Mouse (Mus musculus) erythroblast, adult 5-6 weeks (primary cell): ENCODE measurements around the gene Nrarp. TPM values are rescaled to one million over a fixed set of nuclear protein-coding genes. Genes with fewer than 3 reads are reported as not detected.
A peak's percentile ranks its signal among the peaks of the same experiment; 100 is the strongest.

Experiments
- ATAC-seq: replicated peaks from 2 replicates; pipeline ENCODE4 v1.8.0; 2016; ENCODE audit warnings: moderate number of reproducible peaks, mild to moderate bottlenecking, moderate TSS enrichment, inconsistent platforms; ENCODE audit not compliant: poor library complexity, low FRiP score, severe bottlenecking
- total RNA-seq, 2 experiments: library from RNA; stranded (forward) in 1 of 2; stranded (reverse) in 1 of 2; fragments of 150-400 nt in 1 of 2; fragments of 200-764, 138-1000 nt in 1 of 2; gene quantifications; 2 replicates each; pipeline versions ENCODE4 v1.2.3 to v1.2.4; 2015 to 2017; ENCODE audit warnings: low replicate concordance in 2 of 2

The Nrarp gene
- total RNA-seq, 2 experiments from 2014 or later: 0.51 TPM; not detected in 1

DNA sequence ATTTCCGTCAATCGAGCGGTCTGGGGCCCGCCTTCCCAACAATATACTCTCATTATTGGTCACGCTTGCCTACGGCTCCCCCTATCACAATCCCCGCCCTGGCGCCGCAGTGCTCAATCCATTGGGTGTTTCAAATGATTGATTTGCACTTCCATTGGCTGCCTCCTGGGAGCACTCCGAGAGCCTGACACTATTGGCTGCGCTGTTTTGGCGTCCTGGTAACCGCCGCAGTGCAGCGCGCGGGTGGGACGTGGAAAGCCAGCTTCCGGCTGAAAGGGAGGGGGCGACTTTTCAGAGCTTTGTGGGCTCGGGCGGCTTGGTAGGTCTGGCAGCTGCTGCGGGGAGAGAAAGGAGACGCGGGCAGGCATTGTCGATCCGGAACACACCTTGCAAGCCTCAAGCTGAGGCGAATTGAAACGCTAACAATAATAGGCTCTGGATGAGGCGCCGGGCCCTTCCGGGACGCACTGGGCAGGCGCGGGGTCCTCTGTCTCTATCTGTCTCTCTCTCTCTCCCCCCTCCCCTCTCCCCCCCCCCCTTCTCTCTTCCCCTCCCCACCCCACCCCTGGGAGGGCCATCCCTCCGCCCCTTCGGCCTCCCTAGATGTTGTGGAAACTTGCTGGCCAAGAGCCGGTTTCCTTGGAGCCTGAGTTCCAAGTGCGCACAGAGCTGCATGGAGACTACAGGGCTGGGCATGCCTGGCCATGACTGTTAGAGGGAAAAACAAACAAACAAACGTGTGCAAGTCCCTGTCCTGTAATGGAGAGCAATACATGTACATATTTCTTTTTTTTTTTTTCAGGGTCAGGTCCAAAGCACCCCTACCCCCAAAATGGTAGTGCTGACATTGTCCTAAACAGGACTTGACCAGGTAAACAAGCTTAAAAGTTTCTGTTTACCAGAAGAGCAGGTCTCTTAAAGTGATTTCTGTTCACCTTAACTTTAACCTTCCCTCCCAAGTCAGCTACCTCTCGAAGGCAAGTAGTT is 44.5 kb downstream of the Nrarp start:
- ATAC-seq: peak; percentile 77

DNA sequence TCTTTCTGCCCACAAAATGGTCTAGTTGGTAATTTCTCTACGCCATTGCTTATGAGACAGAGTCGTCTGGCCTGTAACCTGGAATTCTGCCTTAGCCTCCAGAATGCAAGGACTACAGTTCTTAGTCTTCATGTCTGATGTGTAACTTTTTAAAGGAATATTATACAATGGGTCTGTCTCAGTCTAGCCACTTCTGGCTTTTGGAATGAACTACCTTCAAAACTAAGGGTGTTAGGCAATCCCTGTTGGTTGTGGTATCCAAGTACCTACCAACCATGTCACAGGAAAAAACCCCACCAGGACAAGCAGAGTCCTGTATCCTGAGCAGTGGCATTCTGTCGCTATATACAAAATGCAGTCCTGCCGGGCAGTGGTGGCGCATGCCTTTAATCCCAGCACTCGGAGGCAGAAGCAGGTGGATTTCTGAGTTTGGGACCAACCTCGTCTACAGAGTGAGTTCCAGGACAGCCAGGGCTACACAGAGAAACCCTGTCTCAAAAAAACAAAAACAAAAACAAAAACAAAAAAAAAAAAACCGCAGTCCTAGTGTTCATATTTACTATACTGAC is 45.3 kb downstream of the Nrarp start:
- ATAC-seq: no peak

DNA sequence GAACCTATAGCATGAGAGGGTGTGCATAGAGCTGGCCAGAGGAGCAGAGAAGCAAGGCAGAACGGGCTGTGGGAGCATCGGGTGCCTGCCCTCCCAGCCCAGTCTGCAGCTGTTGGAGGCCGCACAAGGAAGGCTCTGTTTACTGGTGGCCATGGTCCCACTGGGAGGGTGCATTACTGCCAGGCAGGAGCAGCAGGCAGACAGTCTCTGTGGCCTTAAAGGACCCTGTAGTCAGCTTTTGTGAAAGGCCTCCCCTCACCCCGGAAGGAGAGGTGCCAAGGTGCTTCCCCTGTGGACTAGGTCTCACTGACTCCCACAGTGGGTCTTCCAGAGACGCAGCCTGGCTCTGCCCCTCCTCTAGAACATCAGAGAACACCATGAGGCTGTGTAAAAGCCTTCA is 46.3 kb downstream of the Nrarp start:
- ATAC-seq: no peak

DNA sequence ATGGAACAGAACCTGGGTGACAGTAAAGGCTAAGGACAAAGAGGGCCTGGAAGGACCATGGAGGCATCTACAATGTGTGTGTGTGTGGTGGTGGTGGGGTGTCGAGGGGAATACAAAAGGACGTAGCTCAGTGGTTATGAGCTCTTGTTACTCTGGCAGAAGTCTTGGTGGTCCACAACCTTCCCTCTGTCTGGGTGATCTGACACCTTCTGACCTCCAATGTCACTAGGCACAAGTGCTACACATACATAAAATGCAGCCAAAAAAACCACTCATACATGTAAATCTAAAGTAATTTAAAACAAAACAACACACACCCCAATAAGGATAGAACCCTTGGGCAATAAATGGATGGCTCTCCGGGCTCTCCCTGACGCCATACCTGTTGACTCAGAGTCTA is 46.8 kb downstream of the Nrarp start:
- no peak for ATAC-seq

DNA sequence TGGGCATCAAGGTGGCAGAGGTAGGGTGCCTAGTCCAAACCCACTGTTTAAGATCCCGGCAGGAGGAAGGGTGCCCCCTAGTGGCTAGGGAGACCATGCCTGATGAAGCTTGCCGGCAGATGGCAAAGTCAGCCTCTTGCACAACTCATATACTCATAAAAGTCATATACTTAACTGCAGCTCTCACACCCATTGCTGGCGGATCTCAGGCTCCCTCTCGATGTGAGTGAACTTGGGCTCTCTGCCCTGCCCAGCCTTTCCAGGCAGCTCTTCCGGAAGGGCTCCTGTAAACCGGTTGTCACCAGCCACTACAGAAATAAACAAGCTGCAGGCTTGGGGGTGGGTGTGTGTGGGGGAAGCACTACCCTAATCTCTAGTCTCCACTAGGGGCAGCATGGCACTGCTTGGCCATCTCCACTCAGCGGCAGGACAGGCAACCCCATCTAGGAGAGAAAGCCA is 47.9 kb downstream of the Nrarp start:
- ATAC-seq: peak; percentile 46

DNA sequence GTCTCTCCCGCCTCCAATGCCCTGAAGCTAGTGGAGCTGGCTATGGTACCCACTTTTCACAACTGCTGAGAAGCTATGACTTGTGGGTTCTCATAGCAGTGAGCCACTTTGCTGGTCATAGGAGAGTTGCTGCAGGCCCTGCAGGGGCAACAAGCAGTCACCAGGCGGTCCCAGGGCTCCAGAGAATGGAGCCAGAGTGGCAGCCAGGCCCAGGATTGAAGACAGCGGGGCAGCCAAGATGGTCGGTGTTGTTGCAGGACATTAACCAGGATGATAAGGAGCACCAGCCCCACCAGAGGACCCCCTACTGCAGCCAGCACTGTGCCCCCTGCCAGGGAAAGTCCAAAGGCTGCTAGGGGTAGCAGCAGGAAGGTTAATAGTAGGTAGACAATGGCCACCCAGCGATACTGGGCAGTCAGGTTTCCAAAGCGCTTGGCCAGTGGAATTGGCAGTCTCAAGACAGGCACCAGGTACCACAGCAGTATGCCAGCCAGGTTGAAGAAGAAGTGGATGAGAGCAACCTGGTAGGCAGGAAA is 48.5 kb downstream of the Nrarp start:
- no peak for ATAC-seq

DNA sequence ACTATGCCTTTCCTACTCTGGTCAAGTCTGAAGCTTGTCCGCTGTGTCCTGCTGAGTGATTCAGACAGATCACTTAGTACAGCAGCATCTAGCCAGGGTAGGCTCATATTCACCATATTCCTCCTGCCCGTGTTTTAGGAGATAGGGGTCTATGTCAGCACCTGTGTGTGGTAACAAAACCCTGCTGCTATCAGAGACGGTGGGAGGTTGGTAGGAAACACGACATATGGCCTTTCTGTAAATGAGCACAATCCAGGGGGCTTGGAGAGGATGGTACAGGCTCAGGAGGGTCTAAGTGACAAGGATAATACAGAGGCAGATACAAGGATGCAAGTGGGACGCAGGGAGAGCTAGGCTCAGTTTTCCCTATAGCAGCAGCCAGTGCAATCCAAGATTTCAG is 49.0 kb downstream of the Nrarp start:
- ATAC-seq: no peak

DNA sequence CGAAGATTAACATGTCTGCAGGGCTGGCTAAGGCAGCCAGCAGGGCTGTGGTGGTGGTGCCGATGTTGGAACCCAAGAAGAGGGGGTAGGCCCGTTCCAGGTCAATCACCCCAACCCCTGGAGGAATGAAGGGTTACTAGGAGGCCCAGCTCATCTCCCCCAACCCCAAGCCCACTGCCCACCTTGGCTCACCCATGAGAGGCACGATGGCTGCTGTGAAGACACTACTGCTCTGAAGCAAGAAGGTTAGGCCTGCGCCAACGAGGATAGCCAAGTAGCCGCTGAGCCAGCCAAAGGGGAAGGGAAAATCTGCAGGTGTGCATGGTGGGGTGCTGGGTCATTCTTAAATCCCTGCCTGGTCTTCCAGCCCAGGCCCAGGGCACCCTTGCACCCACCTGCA is 50.0 kb downstream of the Nrarp start:
- no peak for ATAC-seq

DNA sequence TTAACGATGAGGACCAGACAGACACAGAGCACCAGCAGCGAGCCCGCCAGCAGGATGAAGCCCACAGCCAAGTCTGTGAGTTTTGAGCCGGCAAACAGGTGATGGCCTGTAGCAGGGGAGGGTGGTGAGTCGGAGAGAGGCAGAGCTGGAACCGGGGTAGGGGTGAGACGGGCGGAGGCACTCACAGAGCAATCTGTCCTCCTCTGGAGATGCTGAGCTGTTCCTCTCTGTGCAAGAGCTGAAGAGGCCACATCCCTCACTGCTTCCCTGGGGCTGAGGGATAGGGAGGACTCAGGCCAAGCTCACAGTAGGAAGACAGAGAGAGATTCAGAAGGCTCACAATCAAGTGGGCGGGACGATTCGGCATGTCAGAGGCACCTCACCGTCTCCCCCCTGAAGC is 50.5 kb downstream of the Nrarp start:
- no peak for ATAC-seq

Other genes with a start within 250 kb of the Nrarp start
Only the 30 nearest of the 33 such genes appear.
- 1.3 and 2.9 TPM in 2 replicates for gene Zmynd19, start 231.0 kb upstream of the Nrarp start, total RNA-seq (2015; ENCODE audit: low replicate concordance)
- 9.6 and 15.9 TPM in 2 replicates for gene Zmynd19, start 231.0 kb upstream of the Nrarp start, total RNA-seq (2017; ENCODE audit: low replicate concordance)
- 4.2 and 7.1 TPM in 2 replicates for gene Dph7, start 218.4 kb upstream of the Nrarp start, total RNA-seq (2015; ENCODE audit: low replicate concordance)
- gene Dph7, start 218.4 kb upstream of the Nrarp start, total RNA-seq (2017; ENCODE audit: low replicate concordance): 1.5 and 5.0 TPM in 2 replicates
- 17.6 and 33.6 TPM in 2 replicates for gene Mrpl41, start 205.7 kb upstream of the Nrarp start, total RNA-seq (2015; ENCODE audit: low replicate concordance)
- 18.8 and 37.7 TPM in 2 replicates for gene Mrpl41, start 205.7 kb upstream of the Nrarp start, total RNA-seq (2017; ENCODE audit: low replicate concordance)
- gene Pnpla7, start 204.7 kb upstream of the Nrarp start, total RNA-seq (2015; ENCODE audit: low replicate concordance): 24.8 and 46.6 TPM in 2 replicates
- 29.9 and 37.2 TPM in 2 replicates for gene Pnpla7, start 204.7 kb upstream of the Nrarp start, total RNA-seq (2017; ENCODE audit: low replicate concordance)
- gene Nsmf, start 126.4 kb upstream of the Nrarp start, total RNA-seq (2015; ENCODE audit: low replicate concordance): 1.7 and 2.1 TPM in 2 replicates
- gene Nsmf, start 126.4 kb upstream of the Nrarp start, total RNA-seq (2017; ENCODE audit: low replicate concordance): 0.60 and 1.5 TPM in 2 replicates
- gene Entpd8, start 100.5 kb upstream of the Nrarp start, total RNA-seq (2015; ENCODE audit: low replicate concordance): not detected in 2 replicates
- not detected in 2 replicates for gene Entpd8, start 100.5 kb upstream of the Nrarp start, total RNA-seq (2017; ENCODE audit: low replicate concordance)
- not detected in 2 replicates for gene Noxa1, start 85.6 kb upstream of the Nrarp start, total RNA-seq (2015; ENCODE audit: low replicate concordance)
- not detected in 2 replicates for gene Noxa1, start 85.6 kb upstream of the Nrarp start, total RNA-seq (2017; ENCODE audit: low replicate concordance)
- 3.1 and 5.0 TPM in 2 replicates for gene Tor4a, start 16.1 kb downstream of the Nrarp start, total RNA-seq (2015; ENCODE audit: low replicate concordance)
- gene Tor4a, start 16.1 kb downstream of the Nrarp start, total RNA-seq (2017; ENCODE audit: low replicate concordance): 6.7 and 7.4 TPM in 2 replicates
- 0.77 and 6.1 TPM in 2 replicates for gene Nelfb, start 30.7 kb downstream of the Nrarp start, total RNA-seq (2015; ENCODE audit: low replicate concordance)
- gene Nelfb, start 30.7 kb downstream of the Nrarp start, total RNA-seq (2017; ENCODE audit: low replicate concordance): 19.5 and 25.7 TPM in 2 replicates
- not detected in 2 replicates for gene Stpg3, start 33.9 kb downstream of the Nrarp start, total RNA-seq (2015; ENCODE audit: low replicate concordance)
- gene Stpg3, start 33.9 kb downstream of the Nrarp start, total RNA-seq (2017; ENCODE audit: low replicate concordance): 0.34 TPM in 1 of 2 replicates, not detected in the other
- gene Fam166a, start 38.0 kb downstream of the Nrarp start, total RNA-seq (2015; ENCODE audit: low replicate concordance): not detected in 2 replicates
- not detected in 2 replicates for gene Fam166a, start 38.0 kb downstream of the Nrarp start, total RNA-seq (2017; ENCODE audit: low replicate concordance)
- gene Tubb4b, start 43.9 kb downstream of the Nrarp start, total RNA-seq (2015; ENCODE audit: low replicate concordance): 161 and 203 TPM in 2 replicates
- gene Tubb4b, start 43.9 kb downstream of the Nrarp start, total RNA-seq (2017; ENCODE audit: low replicate concordance): 205 and 234 TPM in 2 replicates
- gene Slc34a3, start 53.6 kb downstream of the Nrarp start, total RNA-seq (2015; ENCODE audit: low replicate concordance): not detected in 2 replicates
- gene Slc34a3, start 53.6 kb downstream of the Nrarp start, total RNA-seq (2017; ENCODE audit: low replicate concordance): not detected in 2 replicates
- not detected in 2 replicates for gene Rnf224, start 56.0 kb downstream of the Nrarp start, total RNA-seq (2015; ENCODE audit: low replicate concordance)
- gene Rnf224, start 56.0 kb downstream of the Nrarp start, total RNA-seq (2017; ENCODE audit: low replicate concordance): not detected in 2 replicates
- not detected in 2 replicates for gene Rnf208, start 61.5 kb downstream of the Nrarp start, total RNA-seq (2015; ENCODE audit: low replicate concordance)
- gene Rnf208, start 61.5 kb downstream of the Nrarp start, total RNA-seq (2017; ENCODE audit: low replicate concordance): not detected in 2 replicates
- gene Cysrt1, start 61.7 kb downstream of the Nrarp start, total RNA-seq (2015; ENCODE audit: low replicate concordance): not detected in 2 replicates
- gene Cysrt1, start 61.7 kb downstream of the Nrarp start, total RNA-seq (2017; ENCODE audit: low replicate concordance): not detected in 2 replicates
- 2.1 and 3.3 TPM in 2 replicates for gene AL732309.1, start 66.1 kb downstream of the Nrarp start, total RNA-seq (2015; ENCODE audit: low replicate concordance)
- gene AL732309.1, start 66.1 kb downstream of the Nrarp start, total RNA-seq (2017; ENCODE audit: low replicate concordance): 1.6 TPM in 1 of 2 replicates, not detected in the other
- 2.5 and 8.8 TPM in 2 replicates for gene Tmem203, start 74.7 kb downstream of the Nrarp start, total RNA-seq (2015; ENCODE audit: low replicate concordance)
- 2.2 and 3.7 TPM in 2 replicates for gene Tmem203, start 74.7 kb downstream of the Nrarp start, total RNA-seq (2017; ENCODE audit: low replicate concordance)
- gene Tprn, start 81.9 kb downstream of the Nrarp start, total RNA-seq (2015; ENCODE audit: low replicate concordance): 1.5 and 4.0 TPM in 2 replicates
- 0.26 and 2.6 TPM in 2 replicates for gene Tprn, start 81.9 kb downstream of the Nrarp start, total RNA-seq (2017; ENCODE audit: low replicate concordance)
- 36.5 and 67.5 TPM in 2 replicates for gene Ssna1, start 91.7 kb downstream of the Nrarp start, total RNA-seq (2015; ENCODE audit: low replicate concordance)
- 9.9 and 24.8 TPM in 2 replicates for gene Ssna1, start 91.7 kb downstream of the Nrarp start, total RNA-seq (2017; ENCODE audit: low replicate concordance)
- 8.4 and 12.9 TPM in 2 replicates for gene Anapc2, start 91.7 kb downstream of the Nrarp start, total RNA-seq (2015; ENCODE audit: low replicate concordance)
- 9.2 and 18.7 TPM in 2 replicates for gene Anapc2, start 91.7 kb downstream of the Nrarp start, total RNA-seq (2017; ENCODE audit: low replicate concordance)
- not detected in 2 replicates for gene Tmem210, start 107.4 kb downstream of the Nrarp start, total RNA-seq (2015; ENCODE audit: low replicate concordance)
- not detected in 2 replicates for gene Tmem210, start 107.4 kb downstream of the Nrarp start, total RNA-seq (2017; ENCODE audit: low replicate concordance)
- not detected in 2 replicates for gene Lrrc26, start 109.2 kb downstream of the Nrarp start, total RNA-seq (2015; ENCODE audit: low replicate concordance)
- not detected in 2 replicates for gene Lrrc26, start 109.2 kb downstream of the Nrarp start, total RNA-seq (2017; ENCODE audit: low replicate concordance)
- gene Grin1, start 138.4 kb downstream of the Nrarp start, total RNA-seq (2015; ENCODE audit: low replicate concordance): not detected in 2 replicates
- not detected in 2 replicates for gene Grin1, start 138.4 kb downstream of the Nrarp start, total RNA-seq (2017; ENCODE audit: low replicate concordance)
- gene Man1b1, start 151.6 kb downstream of the Nrarp start, total RNA-seq (2015; ENCODE audit: low replicate concordance): 4.6 and 11.1 TPM in 2 replicates
- 13.2 and 28.3 TPM in 2 replicates for gene Man1b1, start 151.6 kb downstream of the Nrarp start, total RNA-seq (2017; ENCODE audit: low replicate concordance)
- 13.3 TPM in 1 of 2 replicates, not detected in the other for gene Dpp7, start 175.6 kb downstream of the Nrarp start, total RNA-seq (2015; ENCODE audit: low replicate concordance)
- gene Dpp7, start 175.6 kb downstream of the Nrarp start, total RNA-seq (2017; ENCODE audit: low replicate concordance): 2.6 TPM in 1 of 2 replicates, not detected in the other
- gene Uap1l1, start 184.9 kb downstream of the Nrarp start, total RNA-seq (2015; ENCODE audit: low replicate concordance): 7.7 and 13.3 TPM in 2 replicates
- gene Uap1l1, start 184.9 kb downstream of the Nrarp start, total RNA-seq (2017; ENCODE audit: low replicate concordance): 0.51 and 3.9 TPM in 2 replicates
- gene Sapcd2, start 191.6 kb downstream of the Nrarp start, total RNA-seq (2015; ENCODE audit: low replicate concordance): 3.3 and 8.8 TPM in 2 replicates
- gene Sapcd2, start 191.6 kb downstream of the Nrarp start, total RNA-seq (2017; ENCODE audit: low replicate concordance): 0.98 and 8.0 TPM in 2 replicates
- gene Entpd2, start 215.1 kb downstream of the Nrarp start, total RNA-seq (2015; ENCODE audit: low replicate concordance): not detected in 2 replicates
- gene Entpd2, start 215.1 kb downstream of the Nrarp start, total RNA-seq (2017; ENCODE audit: low replicate concordance): not detected in 2 replicates
- not detected in 2 replicates for gene Npdc1, start 218.6 kb downstream of the Nrarp start, total RNA-seq (2015; ENCODE audit: low replicate concordance)
- not detected in 2 replicates for gene Npdc1, start 218.6 kb downstream of the Nrarp start, total RNA-seq (2017; ENCODE audit: low replicate concordance)